Mouse (Mus musculus) spleen, adult 10 weeks (tissue): ENCODE data around the gene Fam205a1. TPM values are rescaled to one million over a fixed set of nuclear protein-coding genes. Genes with fewer than 3 reads are reported as not detected.

Experiments
- polyA plus RNA-seq: library from polyadenylated mRNA; stranded (reverse); fragments of 350-450 nt; fragmentation: Illumina TruSeq; extraction: RNeasy Lipid Tissue Mini Kit (QIAGEN cat#74804); gene quantifications from one replicate; pipeline ENCODE4 v1.2.3, GENCODE M21; 2015; ENCODE audit warnings: low replicate concordance; ENCODE audit not compliant: insufficient read depth

The Fam205a1 gene
- 0.07 TPM for polyA plus RNA-seq

DNA sequence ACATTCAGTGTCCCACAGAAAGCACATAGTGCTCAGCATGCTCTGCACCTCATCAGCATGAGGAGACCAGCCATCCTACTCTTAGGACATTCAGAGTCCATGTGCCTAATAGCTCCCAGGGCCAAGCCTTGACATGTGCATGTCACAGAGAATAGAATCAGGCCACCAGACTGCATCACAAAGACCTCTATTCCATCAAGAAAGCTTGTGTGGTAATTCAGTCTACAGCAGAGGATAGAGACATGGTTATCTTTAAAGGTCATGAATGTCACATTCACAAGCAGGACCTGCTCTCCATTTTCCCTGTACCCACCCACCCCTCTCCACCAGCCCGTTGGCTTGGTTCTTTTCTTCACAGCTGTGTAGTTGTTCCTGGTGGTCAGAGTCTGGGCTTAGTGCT, at the start of gene Fam205a1:
Fam205a1 (minus strand) TSS at position 101 of the 400 bp plus-strand sequence.

DNA sequence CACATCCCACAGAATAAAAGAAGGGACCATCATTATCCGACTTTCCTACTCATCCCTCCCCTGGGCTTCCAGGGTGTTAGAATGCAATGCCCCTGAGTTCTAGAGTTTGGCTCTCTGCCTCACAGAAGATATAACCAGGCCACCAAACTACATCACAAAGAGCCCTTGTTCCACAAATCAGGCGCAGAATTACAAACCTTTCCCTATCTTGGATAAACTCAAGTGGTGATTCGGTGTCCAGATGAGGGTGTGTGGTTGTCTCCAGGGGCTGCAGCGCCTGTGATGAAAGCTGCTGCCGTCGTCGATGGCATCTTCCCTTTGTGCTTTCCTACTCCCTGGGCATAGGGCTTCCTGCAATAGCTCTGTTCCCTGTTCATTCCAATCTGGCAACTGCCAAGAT, 20.4 kb upstream of the Fam205a1 start, which contains the start of gene Fam205c:
Fam205c (minus strand) TSS at position 101 of the 400 bp plus-strand sequence.

DNA sequence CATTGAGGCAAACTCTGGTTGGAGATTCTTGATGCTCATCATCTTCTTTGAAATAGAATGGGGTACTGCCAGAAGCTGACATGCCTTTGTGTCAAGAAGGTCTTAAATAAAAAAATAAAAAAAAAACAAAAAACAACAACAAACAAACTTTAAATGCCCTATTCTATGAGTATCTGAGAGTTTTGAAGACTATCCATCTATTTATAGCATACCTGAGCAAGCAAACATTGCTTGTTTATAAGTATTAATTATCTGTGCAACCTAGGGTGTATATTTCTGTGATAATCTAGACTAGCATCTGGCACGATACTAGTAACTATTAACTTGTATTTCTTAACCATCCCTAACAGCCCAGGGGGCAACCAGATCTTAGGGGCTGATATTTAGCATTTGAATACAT, 3.0 kb upstream of the Fam205a1 start, which contains the start of gene Gm12394:
Gm12394 (minus strand) TSS at position 101 of the 400 bp plus-strand sequence.

Other genes with a start within 250 kb of the Fam205a1 start
- gene Gm10591, start 241.7 kb downstream of the Fam205a1 start, polyA plus RNA-seq, result not detected
- gene Gm2564, start 224.2 kb downstream of the Fam205a1 start, polyA plus RNA-seq, result 93.8 TPM
- gene Ccl27b, start 198.6 kb downstream of the Fam205a1 start, polyA plus RNA-seq, result not detected
- gene Il11ra2, start 192.0 kb downstream of the Fam205a1 start, polyA plus RNA-seq, result not detected
- gene 4930578G10Rik, start 118.3 kb downstream of the Fam205a1 start, polyA plus RNA-seq, result not detected
- gene Ccl19, start 97.3 kb downstream of the Fam205a1 start, polyA plus RNA-seq, result 137 TPM
- 506 TPM for gene Ccl21a, start 79.9 kb downstream of the Fam205a1 start, polyA plus RNA-seq
- gene Gm12394, start 2.9 kb upstream of the Fam205a1 start, polyA plus RNA-seq, result not detected
- gene Fam205c, start 20.3 kb upstream of the Fam205a1 start, polyA plus RNA-seq, result not detected
- gene Phf24, start 62.8 kb upstream of the Fam205a1 start, polyA plus RNA-seq, result 2.0 TPM
- 12.7 TPM for gene Dnajb5, start 95.9 kb upstream of the Fam205a1 start, polyA plus RNA-seq
- gene 1700022I11Rik, start 115.7 kb upstream of the Fam205a1 start, polyA plus RNA-seq, result not detected
- gene Vcp, start 146.6 kb upstream of the Fam205a1 start, polyA plus RNA-seq, result 241 TPM
- 21.5 TPM for gene Fancg, start 156.6 kb upstream of the Fam205a1 start, polyA plus RNA-seq
- gene Pigo, start 171.9 kb upstream of the Fam205a1 start, polyA plus RNA-seq, result 12.9 TPM
- gene Stoml2, start 177.8 kb upstream of the Fam205a1 start, polyA plus RNA-seq, result 64.6 TPM
- 15.0 TPM for gene Fam214b, start 192.3 kb upstream of the Fam205a1 start, polyA plus RNA-seq
- 1.6 TPM for gene Unc13b, start 205.1 kb upstream of the Fam205a1 start, polyA plus RNA-seq